Mouse (Mus musculus) erythroblast, embryonic 14.5 days (primary cell): ENCODE data around the gene Pde4d.

ENCODE experiments used
- GATA1 ChIP-seq: IDR thresholded peaks from 2 replicates; pipeline ENCODE4 v1.6.1; 2012; ENCODE audit warnings: low read length, inconsistent platforms, mixed read lengths
- TAL1 ChIP-seq: IDR thresholded peaks from 3 replicates; pipeline ENCODE4 v1.6.1; 2012; ENCODE audit warnings: low read length, inconsistent platforms, mixed read lengths

DNA sequence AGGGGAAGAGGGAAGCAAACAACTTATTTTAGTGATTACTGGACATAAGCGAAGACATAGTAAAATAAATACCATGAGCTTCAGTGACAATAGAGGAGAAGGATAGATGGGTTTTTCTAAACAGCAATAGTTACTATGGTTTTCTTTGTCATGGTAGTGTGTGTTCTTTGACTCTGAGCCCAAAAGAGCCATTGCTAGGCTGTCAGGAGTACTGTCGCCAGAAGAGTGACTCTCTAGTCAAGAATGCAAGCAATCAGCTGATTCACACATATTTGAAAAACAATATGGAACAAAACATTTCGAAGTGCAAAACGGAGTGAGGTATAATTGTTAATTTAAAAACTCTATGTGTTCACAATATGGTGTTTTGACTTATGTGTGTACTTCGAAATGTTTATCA is 450.4 kb downstream of the Pde4d start:
- TF ChIP-seq GATA1, result no peak
- TF ChIP-seq TAL1, result no peak
